Mouse (Mus musculus) brain, embryonic 14.5 days (tissue): ENCODE measurements around the gene Hoxc6.

Experiments used
- CTCF ChIP-seq: fragments of 200-500 bp; IDR thresholded peaks from 2 replicates; pipeline ENCODE4 v1.5.1; 2012; ENCODE audit warnings: inconsistent platforms, mild to moderate bottlenecking, moderate library complexity, borderline replicate concordance; ENCODE audit not compliant: insufficient read depth, insufficient read length; ENCODE audit errors: extremely low read depth
- POLR2A ChIP-seq: fragments of 200-500 bp; IDR thresholded peaks from 2 replicates; pipeline ENCODE4 v1.6.1; 2012; ENCODE audit warnings: mild to moderate bottlenecking, inconsistent platforms, borderline replicate concordance; ENCODE audit not compliant: poor library complexity, insufficient read depth, insufficient read length, severe bottlenecking; ENCODE audit errors: extremely low read depth

- TF ChIP-seq CTCF (no peak), POLR2A (no peak)
These were observed 20.6 kb upstream of the Hoxc6 start for GRCm38 (mm10) chr15:102977423-102977974.
